Mouse (Mus musculus): Measurements from ENCODE around the gene A330070K13Rik. TPM values are rescaled to one million over a fixed set of nuclear protein-coding genes. Genes with fewer than 3 reads are reported as not detected.

The A330070K13Rik gene
- polyA plus RNA-seq, 1 experiment from 2014 or later = not detected

DNA sequence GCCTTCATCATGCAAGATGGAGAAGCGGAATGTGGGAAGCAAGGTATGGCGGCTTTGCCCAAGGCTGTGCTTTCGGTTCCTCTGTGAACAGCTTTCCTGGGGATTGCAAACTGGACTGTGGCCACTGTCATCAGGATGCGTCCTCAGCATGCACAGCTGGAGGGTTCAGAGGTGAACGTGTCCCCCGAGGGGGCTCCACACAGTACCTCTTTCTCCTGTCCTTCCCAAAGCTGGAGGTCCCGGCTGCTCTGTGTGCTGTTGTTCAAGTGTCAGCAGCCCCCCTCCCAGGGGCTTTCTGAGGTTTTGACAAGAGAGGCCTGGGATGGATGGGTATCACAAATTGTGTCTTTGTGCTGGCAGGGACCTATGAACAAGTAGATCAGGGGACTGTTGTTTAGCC, 2.0 kb upstream of the A330070K13Rik start:
- Histone ChIP-seq H3K27ac (ENCODE audit: low read depth, low read length) (no peak overlapping the region), H3K4me3 (ENCODE audit: low read depth, low read length) (no peak overlapping the region), H3K27me3 (replicated peaks; ENCODE audit: control insufficient read depth, insufficient read depth, low read length) (no peaks in the 10 kb centered on the region), H3K36me3 (ENCODE audit: control insufficient read depth, insufficient read depth, low read length) (no peaks in the 10 kb centered on the region), H3K4me2 (ENCODE audit: low read length) (no peak overlapping the region), H3K4me1 (ENCODE audit: control insufficient read depth, insufficient read depth, low read length) (no peaks in the 10 kb centered on the region), H3K9me3 (replicated peaks; ENCODE audit: control insufficient read depth, low read length) (no peaks in the 10 kb centered on the region), H3K9ac (ENCODE audit: low read length) (no peak overlapping the region)
- WGBS = 71% methylated on average over 7 of the region's 7 CpGs
- DNase-seq (ENCODE audit: low spot score) (no peak), ATAC-seq (no peak)

DNA sequence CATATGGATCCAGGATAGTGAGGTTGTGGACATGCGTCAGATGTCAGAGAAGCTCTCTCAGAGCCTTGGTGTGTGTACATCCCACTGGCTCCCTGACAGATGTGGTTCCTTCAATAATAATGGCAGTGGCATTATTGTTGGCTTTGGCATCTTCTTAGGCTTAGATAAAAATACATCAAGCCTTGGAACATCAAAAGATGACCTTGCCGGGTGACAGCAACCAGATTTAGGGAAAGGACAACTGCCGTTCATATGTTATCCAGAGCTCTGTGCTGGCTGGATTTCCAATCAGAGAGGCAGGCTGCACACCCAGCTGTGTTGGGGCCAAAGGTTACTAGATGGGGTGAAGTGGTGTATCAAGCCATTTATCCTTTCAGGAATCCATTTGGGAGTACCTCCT, 9.0 kb downstream of the A330070K13Rik start:
- H3K4me1 ChIP-seq (ENCODE audit: control insufficient read depth, insufficient read depth, low read length) = no peaks in the 10 kb centered on the region

GRCm38 (mm10) chr5:130369237-130369636, 15.2 kb downstream of the A330070K13Rik start, which contains the start of gene Caln1:
TSS of gene Caln1 (plus strand) at chr5:130369455.
- H3K4me2 ChIP-seq (ENCODE audit: low read length) = no peak within 1 kb of the TSS
- WGBS = 68% methylated on average over 11 of the region's 11 CpGs
- H3K27me3 ChIP-seq (replicated peaks; ENCODE audit: control insufficient read depth, insufficient read depth, low read length) = no peaks in the 10 kb centered on the region
- ATAC-seq (no peak), DNase-seq (ENCODE audit: low spot score) (no peak)
- no peaks in the 10 kb centered on the region for H3K9me3 ChIP-seq (replicated peaks; ENCODE audit: control insufficient read depth, low read length)
- H3K9ac ChIP-seq (ENCODE audit: low read length) = no peak within 1 kb of the TSS
- H3K4me3 ChIP-seq (ENCODE audit: low read depth, low read length) = no peak within 1 kb of the TSS
- H3K4me1 ChIP-seq (ENCODE audit: control insufficient read depth, insufficient read depth, low read length) = no peaks in the 10 kb centered on the region
- H3K36me3 ChIP-seq (ENCODE audit: control insufficient read depth, insufficient read depth, low read length) = no peaks in the 10 kb centered on the region
- no peak within 1 kb of the TSS for H3K27ac ChIP-seq (ENCODE audit: low read depth, low read length)

More for the DNA sequence above, 9.0 kb downstream of the A330070K13Rik start:
- Histone ChIP-seq H3K9ac (ENCODE audit: low read length) (no peak overlapping the region), H3K27me3 (replicated peaks; ENCODE audit: control insufficient read depth, insufficient read depth, low read length) (no peaks in the 10 kb centered on the region), H3K4me2 (ENCODE audit: low read length) (no peak overlapping the region), H3K27ac (ENCODE audit: low read depth, low read length) (no peak overlapping the region), H3K36me3 (ENCODE audit: control insufficient read depth, insufficient read depth, low read length) (no peaks in the 10 kb centered on the region), H3K9me3 (replicated peaks; ENCODE audit: control insufficient read depth, low read length) (no peaks in the 10 kb centered on the region), H3K4me3 (ENCODE audit: low read depth, low read length) (no peak overlapping the region)
- ATAC-seq = no peak
- DNase-seq (ENCODE audit: low spot score) = no peak
- 95% methylated on average over 3 of the region's 3 CpGs for WGBS

GRCm38 (mm10) chr5:130368236-130368635, 16.2 kb downstream of the A330070K13Rik start:
- no peaks in the 10 kb centered on the region for H3K27me3 ChIP-seq (replicated peaks; ENCODE audit: control insufficient read depth, insufficient read depth, low read length)
- 89% methylated on average over 6 of the region's 6 CpGs for WGBS
- no peak overlapping the region for H3K9ac ChIP-seq (ENCODE audit: low read length)
- H3K9me3 ChIP-seq (replicated peaks; ENCODE audit: control insufficient read depth, low read length) = no peaks in the 10 kb centered on the region
- ATAC-seq (no peak), DNase-seq (ENCODE audit: low spot score) (no peak)
- H3K27ac ChIP-seq (ENCODE audit: low read depth, low read length) = no peak overlapping the region
- H3K4me2 ChIP-seq (ENCODE audit: low read length) = no peak overlapping the region
- no peaks in the 10 kb centered on the region for H3K4me1 ChIP-seq (ENCODE audit: control insufficient read depth, insufficient read depth, low read length)
- H3K36me3 ChIP-seq (ENCODE audit: control insufficient read depth, insufficient read depth, low read length) = no peaks in the 10 kb centered on the region
- H3K4me3 ChIP-seq (ENCODE audit: low read depth, low read length) = no peak overlapping the region

DNA sequence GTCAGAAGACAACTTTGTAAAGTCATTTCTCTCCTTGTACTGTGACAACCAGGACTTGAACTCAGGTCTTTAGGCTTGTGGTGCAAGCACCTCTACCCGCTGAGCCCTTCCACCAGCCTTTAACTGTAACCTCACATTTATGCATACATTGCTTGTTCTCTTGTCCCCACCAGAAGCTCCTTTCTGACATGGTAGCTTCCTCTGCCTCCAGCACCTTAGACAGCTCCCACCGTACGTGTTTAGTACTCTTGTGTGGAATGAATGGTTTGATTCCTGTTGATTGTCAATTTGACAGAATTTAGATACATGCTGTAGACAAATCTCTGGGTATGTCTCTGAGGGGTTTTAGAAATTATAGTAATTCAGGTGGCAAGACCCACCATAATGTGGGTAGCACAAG, 20.7 kb downstream of the A330070K13Rik start:
- ATAC-seq = no peak
- H3K27ac ChIP-seq (ENCODE audit: low read depth, low read length) = no peak overlapping the region
- no peaks in the 10 kb centered on the region for H3K9me3 ChIP-seq (replicated peaks; ENCODE audit: control insufficient read depth, low read length)
- H3K9ac ChIP-seq (ENCODE audit: low read length) = no peak overlapping the region
- WGBS = 51% methylated on average over 3 of the region's 3 CpGs
- H3K4me1 ChIP-seq (ENCODE audit: control insufficient read depth, insufficient read depth, low read length) = no peaks in the 10 kb centered on the region
- no peak overlapping the region for H3K4me3 ChIP-seq (ENCODE audit: low read depth, low read length)
- no peaks in the 10 kb centered on the region for H3K27me3 ChIP-seq (replicated peaks; ENCODE audit: control insufficient read depth, insufficient read depth, low read length)
- H3K4me2 ChIP-seq (ENCODE audit: low read length) = no peak overlapping the region
- no peak for DNase-seq (ENCODE audit: low spot score)
- no peaks in the 10 kb centered on the region for H3K36me3 ChIP-seq (ENCODE audit: control insufficient read depth, insufficient read depth, low read length)

GRCm38 (mm10) chr5:130363111-130363510, 21.3 kb downstream of the A330070K13Rik start:
- WGBS = 64% methylated on average over 4 of the region's 4 CpGs

GRCm38 (mm10) chr5:130355223-130355622, 29.2 kb downstream of the A330070K13Rik start:
- H3K9ac ChIP-seq (ENCODE audit: low read length) = no peak overlapping the region
- no peaks in the 10 kb centered on the region for H3K27me3 ChIP-seq (replicated peaks; ENCODE audit: control insufficient read depth, insufficient read depth, low read length)
- no peaks in the 10 kb centered on the region for H3K36me3 ChIP-seq (ENCODE audit: control insufficient read depth, insufficient read depth, low read length)
- no peak for DNase-seq (ENCODE audit: low spot score)
- WGBS = 62% methylated on average over 7 of the region's 7 CpGs
- H3K4me1 ChIP-seq (ENCODE audit: control insufficient read depth, insufficient read depth, low read length) = no peaks in the 10 kb centered on the region
- H3K9me3 ChIP-seq (replicated peaks; ENCODE audit: control insufficient read depth, low read length) = no peaks in the 10 kb centered on the region
- no peak overlapping the region for H3K4me2 ChIP-seq (ENCODE audit: low read length)
- H3K27ac ChIP-seq (ENCODE audit: low read depth, low read length) = no peak overlapping the region
- no peak overlapping the region for H3K4me3 ChIP-seq (ENCODE audit: low read depth, low read length)
- no peak for ATAC-seq

More at GRCm38 (mm10) chr5:130363111-130363510, 21.3 kb downstream of the A330070K13Rik start:
- H3K27me3 ChIP-seq (replicated peaks; ENCODE audit: control insufficient read depth, insufficient read depth, low read length) = no peaks in the 10 kb centered on the region
- ATAC-seq (no peak), DNase-seq (ENCODE audit: low spot score) (no peak)
- no peaks in the 10 kb centered on the region for H3K9me3 ChIP-seq (replicated peaks; ENCODE audit: control insufficient read depth, low read length)
- no peaks in the 10 kb centered on the region for H3K4me1 ChIP-seq (ENCODE audit: control insufficient read depth, insufficient read depth, low read length)
- H3K4me2 ChIP-seq (ENCODE audit: low read length) = no peak overlapping the region
- H3K9ac ChIP-seq (ENCODE audit: low read length) = no peak overlapping the region
- H3K4me3 ChIP-seq (ENCODE audit: low read depth, low read length) = no peak overlapping the region
- H3K36me3 ChIP-seq (ENCODE audit: control insufficient read depth, insufficient read depth, low read length) = no peaks in the 10 kb centered on the region
- H3K27ac ChIP-seq (ENCODE audit: low read depth, low read length) = no peak overlapping the region

- H3K4me3 ChIP-seq (ENCODE audit: low read depth, low read length) = no peak overlapping the region
- no peak overlapping the region for H3K4me2 ChIP-seq (ENCODE audit: low read length)
- H3K36me3 ChIP-seq (ENCODE audit: control insufficient read depth, insufficient read depth, low read length) = peaks cover 11% of the 10 kb centered on the region; the same call in 1 of the 2 replicates
- DNase-seq (ENCODE audit: low spot score) = no peak
- H3K9ac ChIP-seq (ENCODE audit: low read length) = no peak overlapping the region
- no peaks in the 10 kb centered on the region for H3K9me3 ChIP-seq (replicated peaks; ENCODE audit: control insufficient read depth, low read length)
- no peak overlapping the region for H3K27ac ChIP-seq (ENCODE audit: low read depth, low read length)
- WGBS = 88% methylated on average over 2 of the region's 2 CpGs
- no peak for ATAC-seq
- H3K27me3 ChIP-seq (replicated peaks; ENCODE audit: control insufficient read depth, insufficient read depth, low read length) = no peaks in the 10 kb centered on the region
- no peaks in the 10 kb centered on the region for H3K4me1 ChIP-seq (ENCODE audit: control insufficient read depth, insufficient read depth, low read length)
Observed at GRCm38 (mm10) chr5:130345871-130346270, 38.6 kb downstream of the A330070K13Rik start.

GRCm38 (mm10) chr5:130344999-130345398, 39.4 kb downstream of the A330070K13Rik start:
- H3K9me3 ChIP-seq (replicated peaks; ENCODE audit: control insufficient read depth, low read length) = no peaks in the 10 kb centered on the region
- no peak for ATAC-seq

More at GRCm38 (mm10) chr5:130344999-130345398, 39.4 kb downstream of the A330070K13Rik start:
- H3K27me3 ChIP-seq (replicated peaks; ENCODE audit: control insufficient read depth, insufficient read depth, low read length) = no peaks in the 10 kb centered on the region
- WGBS = 94% methylated on average over 7 of the region's 7 CpGs
- H3K4me1 ChIP-seq (ENCODE audit: control insufficient read depth, insufficient read depth, low read length) = no peaks in the 10 kb centered on the region
- H3K9ac ChIP-seq (ENCODE audit: low read length) = no peak overlapping the region
- no peak overlapping the region for H3K4me2 ChIP-seq (ENCODE audit: low read length)
- H3K4me3 ChIP-seq (ENCODE audit: low read depth, low read length) = no peak overlapping the region
- DNase-seq (ENCODE audit: low spot score) = no peak
- H3K36me3 ChIP-seq (ENCODE audit: control insufficient read depth, insufficient read depth, low read length) = peaks cover 15% of the 10 kb centered on the region; the same call in 1 of the 2 replicates
- no peak overlapping the region for H3K27ac ChIP-seq (ENCODE audit: low read depth, low read length)

Measured in forebrain, embryonic 14.5 days (tissue).